Mouse (Mus musculus) brain, embryonic 18.5 days (tissue): ENCODE data around the gene Rad54l.
A peak's percentile ranks its signal among the peaks of the same experiment; 100 is the strongest.

Experiments
- DNase-seq: peaks from one replicate; pipeline ENCODE4 v3.0.0-alpha.2; 2012; ENCODE audit warnings: low read depth, low spot score

The Rad54l gene

GRCm38 (mm10) chr4:116123602-116124519 lies at the start of gene Rad54l, which contains the start of gene Pomgnt1:
Gene Rad54l, minus strand, starts transcription at chr4:116123690.
Gene Pomgnt1, plus strand, starts transcription at chr4:116123840.
- DNase-seq, result peak; percentile 76

- no peak for DNase-seq
Measured at GRCm38 (mm10) chr4:116173072-116173471, 49.6 kb upstream of the Rad54l start, which contains the start of the genes 1700042G07Rik and Gm49337. Gene 1700042G07Rik, plus strand, starts transcription at chr4:116173372. Gene Gm49337, plus strand, starts transcription at chr4:116173384.

- no peak for DNase-seq
Measured at GRCm38 (mm10) chr4:116169353-116169672, 45.8 kb upstream of the Rad54l start.

- no peak for DNase-seq
Measured at GRCm38 (mm10) chr4:116168617-116169352, 45.3 kb upstream of the Rad54l start.

- DNase-seq, result no peak
Measured at GRCm38 (mm10) chr4:116167404-116167803, 43.9 kb upstream of the Rad54l start, which contains the start of gene Tspan1. Gene Tspan1, minus strand, starts transcription at chr4:116167601.

- DNase-seq, result no peak
Measured at GRCm38 (mm10) chr4:116165708-116166407, 42.4 kb upstream of the Rad54l start.

GRCm38 (mm10) chr4:116164759-116165554 lies 41.5 kb upstream of the Rad54l start:
- no peak for DNase-seq

GRCm38 (mm10) chr4:116162142-116162541 lies 38.7 kb upstream of the Rad54l start:
- DNase-seq, result no peak

GRCm38 (mm10) chr4:116160769-116161168 lies 37.3 kb upstream of the Rad54l start:
- DNase-seq, result no peak

- DNase-seq, result no peak
Measured at GRCm38 (mm10) chr4:116159912-116160311, 36.4 kb upstream of the Rad54l start.

- DNase-seq, result no peak
Measured at GRCm38 (mm10) chr4:116157882-116158281, 34.4 kb upstream of the Rad54l start.

- no peak for DNase-seq
Measured at GRCm38 (mm10) chr4:116152702-116153101, 29.2 kb upstream of the Rad54l start.

- DNase-seq, result no peak
Measured at GRCm38 (mm10) chr4:116151238-116151637, 27.7 kb upstream of the Rad54l start, which contains the start of gene Lurap1. Gene Lurap1, minus strand, starts transcription at chr4:116151338.

- no peak for DNase-seq
Measured at GRCm38 (mm10) chr4:116150862-116151221, 27.4 kb upstream of the Rad54l start.

GRCm38 (mm10) chr4:116150156-116150861 lies 26.8 kb upstream of the Rad54l start:
- DNase-seq, result no peak

- no peak for DNase-seq
Measured at GRCm38 (mm10) chr4:116149812-116150155, 26.3 kb upstream of the Rad54l start.

- DNase-seq, result no peak
Measured at GRCm38 (mm10) chr4:116143891-116144717, 20.6 kb upstream of the Rad54l start.

- DNase-seq, result no peak
Measured at GRCm38 (mm10) chr4:116143317-116143811, 19.9 kb upstream of the Rad54l start.

- DNase-seq, result no peak
Measured at GRCm38 (mm10) chr4:116142269-116142668, 18.8 kb upstream of the Rad54l start.
